Mouse (Mus musculus) intestine, postnatal 0 days (tissue): ENCODE data around the gene Rab8b. TPM values are rescaled to one million over a fixed set of nuclear protein-coding genes. Genes with fewer than 3 reads are reported as not detected.
"Not testable (repeated sequence)": the region's sequence is repeated elsewhere in the genome, so short reads cannot be mapped to it uniquely, and the experiment has no call there.

Experiments
- ATAC-seq: fragments of 200-750 bp; cut with Nextera tagmentation; 2 replicates; pipeline ENCODE4 v1.8.0; 2017; ENCODE audit warnings: mild to moderate bottlenecking, moderate TSS enrichment, moderate library complexity
- H3K27ac ChIP-seq: fragments of 300-500 bp; sonication (generic); 2 replicates; pipeline ENCODE4 v1.5.1; 2014; ENCODE audit warnings: mild to moderate bottlenecking, low read depth, low read length, moderate library complexity
- H3K27me3 ChIP-seq: fragments of 300-500 bp; sonication (generic); replicated peaks from 2 replicates; pipeline ENCODE4 v1.6.1; 2014; ENCODE audit warnings: low read length, mixed read lengths; ENCODE audit not compliant: control insufficient read depth, insufficient read depth
- H3K36me3 ChIP-seq: fragments of 300-500 bp; sonication (generic); 2 replicates; pipeline ENCODE4 v1.6.1; 2014; ENCODE audit warnings: mild to moderate bottlenecking, moderate library complexity; ENCODE audit not compliant: control insufficient read depth, insufficient read depth
- H3K4me1 ChIP-seq: fragments of 300-500 bp; sonication (generic); replicated peaks from 2 replicates; pipeline ENCODE4 v1.6.1; 2014; ENCODE audit warnings: antibody characterized with exemption, low read length, mixed read lengths; ENCODE audit not compliant: control insufficient read depth, insufficient read depth
- H3K4me2 ChIP-seq: fragments of 300-500 bp; sonication (generic); replicated peaks from 2 replicates; pipeline ENCODE4 v1.6.1; 2014; ENCODE audit warnings: low read depth, mild to moderate bottlenecking, moderate library complexity
- H3K4me3 ChIP-seq: fragments of 300-500 bp; sonication (generic); 2 replicates; pipeline ENCODE4 v1.5.1; 2014; ENCODE audit warnings: low read depth, low read length
- H3K9ac ChIP-seq: fragments of 300-500 bp; sonication (generic); 2 replicates; pipeline ENCODE4 v1.6.1; 2014; ENCODE audit warnings: mild to moderate bottlenecking, low read depth, low read length
- H3K9me3 ChIP-seq: fragments of 300-500 bp; sonication (generic); 2 replicates; pipeline ENCODE4 v1.6.1; 2016; ENCODE audit warnings: mixed run types; ENCODE audit not compliant: control insufficient read depth
- CTCF ChIP-seq: sonication (generic); IDR thresholded peaks from 2 replicates; pipeline ENCODE4 v1.5.1; 2016; ENCODE audit warnings: low read depth, mild to moderate bottlenecking, control low read depth, antibody characterized with exemption, moderate library complexity
- WGBS: fragments of 180-500 bp; shearing (Covaris S2); extraction: QIAGEN DNeasy Blood & Tissue Kit; methylation state at CpG from one replicate; pipeline ENCODE4 v1.1.7; 2014; 5-methylcytosine and 5-hydroxymethylcytosine counted together
- polyA plus RNA-seq: library from polyadenylated mRNA; unstranded; fragments of >200 nt; fragmentation: Nextera tagmentation; extraction: Ambion mirVana; gene quantifications from 2 replicates; pipeline ENCODE4 v1.2.1, GENCODE M21; 2015

Rab8b gene
- polyA plus RNA-seq, 1 experiment from 2014 or later: 16.2 TPM

DNA sequence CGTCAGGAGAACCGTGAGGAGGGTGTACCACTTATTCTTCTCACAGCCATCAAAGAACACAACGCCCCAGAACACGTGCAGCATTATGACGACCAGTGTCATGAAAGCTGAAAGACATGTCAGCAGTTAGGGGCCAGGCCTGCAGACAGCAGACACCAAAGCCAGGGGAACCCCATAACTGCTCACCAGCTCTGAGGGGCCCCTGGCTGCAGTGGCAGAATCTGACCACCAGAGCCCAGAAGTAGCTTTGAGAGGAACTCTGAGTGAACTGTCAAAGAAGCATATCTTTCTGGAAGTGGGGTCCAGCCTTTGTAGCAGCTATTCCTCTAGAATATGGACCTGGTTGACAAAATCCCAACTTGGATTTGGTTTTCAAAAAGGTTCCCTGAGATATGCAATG is 97.2 kb downstream of the Rab8b start:
- ATAC-seq, H3K27ac ChIP-seq, H3K9ac ChIP-seq, H3K27me3 ChIP-seq, H3K4me1 ChIP-seq, H3K4me3 ChIP-seq, H3K36me3 ChIP-seq, H3K9me3 ChIP-seq, H3K4me2 ChIP-seq: not testable (repeated sequence)
- peak; percentile 40 for TF ChIP-seq CTCF
- no CpG with 5 or more reads among the region's 5 CpGs for WGBS

DNA sequence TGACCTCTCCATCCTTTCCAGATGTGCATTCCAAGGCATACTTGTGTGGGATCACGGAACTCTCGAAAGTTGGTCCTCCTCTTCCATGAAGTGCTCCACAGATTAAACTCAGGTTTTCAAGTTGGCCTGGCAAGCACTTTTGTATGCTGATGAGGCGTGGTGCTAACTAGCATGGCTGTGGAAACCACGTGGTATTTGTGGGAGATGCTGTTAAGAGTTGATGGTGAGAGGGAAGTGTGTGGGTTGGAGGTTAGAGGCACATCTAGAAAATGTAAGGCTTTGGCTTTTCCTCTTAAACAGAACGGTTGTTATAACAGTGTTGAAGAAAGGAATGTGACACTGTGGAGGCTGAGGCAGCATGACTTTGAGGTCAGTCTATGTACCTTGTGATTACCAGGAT is 98.5 kb downstream of the Rab8b start:
- Histone ChIP-seq H3K4me2 (no peak overlapping the region), H3K27ac (no peak overlapping the region), H3K36me3 (no peaks in the 10 kb centered on the region), H3K9me3 (no peaks in the 10 kb centered on the region), H3K4me1 (no peaks in the 10 kb centered on the region), H3K27me3 (no peaks in the 10 kb centered on the region), H3K9ac (no peak overlapping the region), H3K4me3 (no peak overlapping the region)
- no peak for ATAC-seq
- 76% methylated on average over 5 of the region's 5 CpGs for WGBS
- TF ChIP-seq CTCF: no peak

DNA sequence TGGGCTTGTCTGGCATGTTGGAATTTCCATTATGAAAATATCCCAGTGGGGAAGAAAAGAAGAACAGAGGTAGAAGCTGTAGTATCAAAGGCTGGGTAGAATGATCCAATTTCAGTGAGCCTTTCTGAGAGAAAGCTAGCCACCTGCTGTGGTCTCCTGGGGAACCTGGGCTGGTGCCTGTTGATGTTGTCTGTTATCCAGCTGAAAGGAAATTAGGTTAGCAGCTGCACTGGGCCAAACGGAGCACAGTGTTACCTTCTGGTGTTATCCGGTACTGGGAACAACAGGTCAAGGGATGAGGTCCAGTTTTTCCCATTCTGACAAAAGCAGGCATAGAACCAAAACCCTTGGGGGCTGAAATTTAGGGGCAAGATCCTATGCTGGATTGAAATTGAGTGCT is 106.1 kb downstream of the Rab8b start:
- Histone ChIP-seq H3K36me3 (no peaks in the 10 kb centered on the region), H3K9ac (no peak overlapping the region), H3K4me3 (no peak overlapping the region), H3K4me2 (no peak overlapping the region), H3K4me1 (no peaks in the 10 kb centered on the region), H3K9me3 (no peaks in the 10 kb centered on the region), H3K27me3 (no peaks in the 10 kb centered on the region), H3K27ac (no peak overlapping the region)
- ATAC-seq: no peak
- TF ChIP-seq CTCF: no peak
- WGBS: 52% methylated on average over 2 of the region's 2 CpGs

DNA sequence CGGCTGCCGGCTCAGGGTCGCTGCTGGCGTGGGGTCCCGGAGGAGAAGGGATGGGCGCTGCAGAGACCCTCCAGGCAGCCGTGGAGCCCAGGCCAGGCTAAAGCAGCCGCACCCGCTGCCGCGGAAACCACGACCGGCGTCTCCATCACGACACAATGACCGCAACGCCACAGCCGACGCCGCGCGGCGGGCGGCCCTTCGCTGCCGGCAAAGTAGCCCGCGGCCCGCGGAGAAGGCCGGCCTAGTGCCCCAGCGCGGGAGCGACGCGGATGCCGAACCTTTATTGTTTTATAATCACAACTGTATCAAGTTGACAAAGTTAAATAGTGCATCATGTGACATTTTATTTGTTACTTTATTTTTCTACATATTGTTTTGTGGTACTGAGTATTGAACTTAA is 113.5 kb downstream of the Rab8b start:
- H3K36me3 ChIP-seq, ATAC-seq, H3K4me1 ChIP-seq, H3K9ac ChIP-seq, H3K27me3 ChIP-seq, H3K27ac ChIP-seq, H3K9me3 ChIP-seq: not testable (repeated sequence)
- 6% methylated on average over 30 of the region's 37 CpGs for WGBS
- Histone ChIP-seq H3K4me3 (0 out of 2 replicates have a peak overlapping the region, but pooled peaks have one; percentile 7), H3K4me2 (peak overlapping the region; percentile 55)

DNA sequence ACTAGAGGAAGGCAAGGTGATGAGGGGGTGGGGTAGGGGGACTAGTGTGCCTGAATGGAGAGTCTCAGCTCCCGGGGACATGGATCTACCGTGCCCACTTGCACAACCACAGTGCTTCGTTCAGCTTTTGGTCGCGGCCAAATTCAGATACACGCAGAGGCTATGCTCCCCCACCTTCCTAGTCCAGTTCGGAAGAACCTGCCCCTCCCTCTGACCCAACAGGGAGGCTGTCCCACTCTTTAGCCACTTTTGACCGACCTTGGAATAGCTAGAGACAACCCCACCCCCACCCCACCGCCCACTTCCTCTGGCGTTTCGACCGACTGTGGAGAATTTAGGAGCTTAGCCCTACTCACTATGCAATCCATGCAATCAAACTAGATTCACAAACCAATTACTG is 117.5 kb downstream of the Rab8b start:
- no peak overlapping the region for H3K27ac ChIP-seq
- H3K36me3 ChIP-seq: no peaks in the 10 kb centered on the region
- no peaks in the 10 kb centered on the region for H3K4me1 ChIP-seq
- no peak overlapping the region for H3K4me2 ChIP-seq
- WGBS: 45% methylated on average over 12 of the region's 12 CpGs
- ATAC-seq: no peak
- H3K9ac ChIP-seq: no peak overlapping the region
- H3K9me3 ChIP-seq: no peaks in the 10 kb centered on the region
- no peaks in the 10 kb centered on the region; the same call in 1 of the 2 replicates for H3K27me3 ChIP-seq
- TF ChIP-seq CTCF: no peak
- H3K4me3 ChIP-seq: no peak overlapping the region

DNA sequence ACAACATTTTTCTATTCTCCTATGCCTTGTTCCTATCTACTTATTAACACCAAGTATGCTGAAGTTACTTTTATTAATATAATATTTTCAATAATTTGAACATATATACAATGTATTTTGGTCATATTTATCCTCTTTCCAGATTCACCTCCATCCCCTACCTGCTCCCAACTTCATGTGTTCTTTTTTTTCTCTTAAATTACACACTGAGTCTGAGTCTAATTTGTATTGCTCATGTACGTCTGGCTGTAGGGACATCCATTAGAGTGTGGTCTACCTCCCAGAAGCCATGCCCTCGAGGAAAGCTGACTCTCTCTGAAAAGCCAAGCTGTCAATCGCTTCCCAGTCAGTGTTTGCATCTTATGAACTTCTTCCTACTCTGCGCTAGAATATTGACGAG is 122.7 kb downstream of the Rab8b start, which contains the start of gene Gm10647:
Gene Gm10647, plus strand, starts transcription at position 301 of the 400 bp plus-strand sequence.
- H3K4me1 ChIP-seq: peaks cover 4% of the 10 kb centered on the region; the same call in 1 of the 2 replicates
- no peak within 1 kb of the TSS; the same call in 1 of the 2 replicates for H3K27ac ChIP-seq

More for the DNA sequence above, 122.7 kb downstream of the Rab8b start, which contains the start of gene Gm10647:
- H3K36me3 ChIP-seq: no peaks in the 10 kb centered on the region
- H3K9ac ChIP-seq: no peak within 1 kb of the TSS
- TF ChIP-seq CTCF: no peak
- ATAC-seq: no peak
- peak within 1 kb of the TSS; percentile 96 for H3K4me2 ChIP-seq
- H3K9me3 ChIP-seq: no peaks in the 10 kb centered on the region
- H3K4me3 ChIP-seq: peak within 1 kb of the TSS; percentile 72
- WGBS: 82% methylated on average over 5 of the region's 5 CpGs
- no peaks in the 10 kb centered on the region; the same call in 1 of the 2 replicates for H3K27me3 ChIP-seq
